Mouse (Mus musculus) intestine, postnatal 0 days (tissue): ENCODE results near the gene Maml3. TPM values are rescaled to one million over a fixed set of nuclear protein-coding genes. Genes with fewer than 3 reads are reported as not detected.
A peak's percentile ranks its signal among the peaks of the same experiment; 100 is the strongest.

Source experiments
- ATAC-seq: fragments of 200-750 bp; cut with Nextera tagmentation; 2 replicates; pipeline ENCODE4 v1.8.0; 2017; ENCODE audit warnings: mild to moderate bottlenecking, moderate TSS enrichment, moderate library complexity
- H3K27ac ChIP-seq: fragments of 300-500 bp; sonication (generic); 2 replicates; pipeline ENCODE4 v1.5.1; 2014; ENCODE audit warnings: mild to moderate bottlenecking, low read depth, low read length, moderate library complexity
- H3K27me3 ChIP-seq: fragments of 300-500 bp; sonication (generic); replicated peaks from 2 replicates; pipeline ENCODE4 v1.6.1; 2014; ENCODE audit warnings: low read length, mixed read lengths; ENCODE audit not compliant: control insufficient read depth, insufficient read depth
- H3K36me3 ChIP-seq: fragments of 300-500 bp; sonication (generic); 2 replicates; pipeline ENCODE4 v1.6.1; 2014; ENCODE audit warnings: mild to moderate bottlenecking, moderate library complexity; ENCODE audit not compliant: control insufficient read depth, insufficient read depth
- H3K4me1 ChIP-seq: fragments of 300-500 bp; sonication (generic); replicated peaks from 2 replicates; pipeline ENCODE4 v1.6.1; 2014; ENCODE audit warnings: antibody characterized with exemption, low read length, mixed read lengths; ENCODE audit not compliant: control insufficient read depth, insufficient read depth
- H3K4me2 ChIP-seq: fragments of 300-500 bp; sonication (generic); replicated peaks from 2 replicates; pipeline ENCODE4 v1.6.1; 2014; ENCODE audit warnings: low read depth, mild to moderate bottlenecking, moderate library complexity
- H3K4me3 ChIP-seq: fragments of 300-500 bp; sonication (generic); 2 replicates; pipeline ENCODE4 v1.5.1; 2014; ENCODE audit warnings: low read depth, low read length
- H3K9ac ChIP-seq: fragments of 300-500 bp; sonication (generic); 2 replicates; pipeline ENCODE4 v1.6.1; 2014; ENCODE audit warnings: mild to moderate bottlenecking, low read depth, low read length
- H3K9me3 ChIP-seq: fragments of 300-500 bp; sonication (generic); 2 replicates; pipeline ENCODE4 v1.6.1; 2016; ENCODE audit warnings: mixed run types; ENCODE audit not compliant: control insufficient read depth
- CTCF ChIP-seq: sonication (generic); IDR thresholded peaks from 2 replicates; pipeline ENCODE4 v1.5.1; 2016; ENCODE audit warnings: low read depth, mild to moderate bottlenecking, control low read depth, antibody characterized with exemption, moderate library complexity
- WGBS: fragments of 180-500 bp; shearing (Covaris S2); extraction: QIAGEN DNeasy Blood & Tissue Kit; methylation state at CpG from one replicate; pipeline ENCODE4 v1.1.7; 2014; 5-methylcytosine and 5-hydroxymethylcytosine counted together
- polyA plus RNA-seq: library from polyadenylated mRNA; unstranded; fragments of >200 nt; fragmentation: Nextera tagmentation; extraction: Ambion mirVana; gene quantifications from 2 replicates; pipeline ENCODE4 v1.2.1, GENCODE M21; 2015

Gene Maml3
- polyA plus RNA-seq, 1 experiment from 2014 or later: 2.0 TPM

- TF ChIP-seq CTCF: no peak
- Histone ChIP-seq H3K27me3 (no peaks in the 10 kb centered on the region), H3K4me1 (no peaks in the 10 kb centered on the region), H3K4me3 (no peak overlapping the region), H3K36me3 (no peaks in the 10 kb centered on the region), H3K9me3 (no peaks in the 10 kb centered on the region), H3K27ac (no peak overlapping the region), H3K4me2 (peak overlapping the region; percentile 49), H3K9ac (no peak overlapping the region)
- ATAC-seq: peak; percentile 28; the same call in 1 of the 2 replicates
- WGBS: 54% methylated on average over 10 of the region's 10 CpGs
Observed at GRCm38 (mm10) chr3:51907113-51907860, 197.6 kb downstream of the Maml3 start.

GRCm38 (mm10) chr3:51905903-51906302 lies 199.0 kb downstream of the Maml3 start:
- H3K9ac ChIP-seq: no peak overlapping the region
- H3K4me1 ChIP-seq: no peaks in the 10 kb centered on the region

GRCm38 (mm10) chr3:51904357-51904855 lies 200.5 kb downstream of the Maml3 start:
- H3K27me3 ChIP-seq: no peaks in the 10 kb centered on the region
- H3K4me3 ChIP-seq: no peak overlapping the region
- no peaks in the 10 kb centered on the region for H3K9me3 ChIP-seq
- ATAC-seq: no peak
- no peaks in the 10 kb centered on the region for H3K36me3 ChIP-seq
- H3K9ac ChIP-seq: no peak overlapping the region
- H3K27ac ChIP-seq: no peak overlapping the region
- 61% methylated on average over 12 of the region's 12 CpGs for WGBS
- H3K4me2 ChIP-seq: no peak overlapping the region
- no peak for TF ChIP-seq CTCF
- no peaks in the 10 kb centered on the region for H3K4me1 ChIP-seq

More at GRCm38 (mm10) chr3:51905903-51906302, 199.0 kb downstream of the Maml3 start:
- H3K4me3 ChIP-seq: no peak overlapping the region
- no peak for TF ChIP-seq CTCF
- no peak for ATAC-seq
- no peaks in the 10 kb centered on the region for H3K36me3 ChIP-seq
- WGBS: 42% methylated on average over 9 of the region's 9 CpGs
- no peaks in the 10 kb centered on the region for H3K27me3 ChIP-seq
- no peak overlapping the region for H3K27ac ChIP-seq
- H3K4me2 ChIP-seq: no peak overlapping the region
- H3K9me3 ChIP-seq: no peaks in the 10 kb centered on the region

- no peak overlapping the region for H3K27ac ChIP-seq
- WGBS: 25% methylated on average over 2 of the region's 2 CpGs
Observed at GRCm38 (mm10) chr3:51901151-51901550, 203.7 kb downstream of the Maml3 start.

GRCm38 (mm10) chr3:51894514-51894913 lies 210.4 kb downstream of the Maml3 start:
- Histone ChIP-seq H3K27me3 (no peaks in the 10 kb centered on the region), H3K4me3 (no peak overlapping the region), H3K9me3 (no peaks in the 10 kb centered on the region), H3K27ac (no peak overlapping the region), H3K4me2 (no peak overlapping the region), H3K4me1 (no peaks in the 10 kb centered on the region), H3K9ac (no peak overlapping the region), H3K36me3 (no peaks in the 10 kb centered on the region)
- no peak for ATAC-seq
- peak; percentile 57 for TF ChIP-seq CTCF
- WGBS: 82% methylated on average over 8 of the region's 8 CpGs

More at GRCm38 (mm10) chr3:51901151-51901550, 203.7 kb downstream of the Maml3 start:
- Histone ChIP-seq H3K36me3 (no peaks in the 10 kb centered on the region), H3K27me3 (no peaks in the 10 kb centered on the region), H3K4me2 (no peak overlapping the region), H3K4me1 (no peaks in the 10 kb centered on the region), H3K9ac (no peak overlapping the region), H3K9me3 (no peaks in the 10 kb centered on the region), H3K4me3 (no peak overlapping the region)
- ATAC-seq: no peak
- TF ChIP-seq CTCF: no peak

GRCm38 (mm10) chr3:51891562-51892119 lies 213.2 kb downstream of the Maml3 start:
- no peak for ATAC-seq

More at GRCm38 (mm10) chr3:51891562-51892119, 213.2 kb downstream of the Maml3 start:
- no peaks in the 10 kb centered on the region for H3K9me3 ChIP-seq
- no peak overlapping the region for H3K27ac ChIP-seq
- H3K4me2 ChIP-seq: no peak overlapping the region
- no peaks in the 10 kb centered on the region for H3K4me1 ChIP-seq
- no peak overlapping the region for H3K9ac ChIP-seq
- H3K4me3 ChIP-seq: no peak overlapping the region
- 68% methylated on average over 10 of the region's 10 CpGs for WGBS
- no peaks in the 10 kb centered on the region for H3K36me3 ChIP-seq
- TF ChIP-seq CTCF: no peak
- no peaks in the 10 kb centered on the region for H3K27me3 ChIP-seq
